Mouse (Mus musculus): ENCODE measurements at regions not wholly inside any gene's neighbourhood (a gene's known extent, or its start where the extent isn't known, plus 50 kb on each side); places are given as distances from the start of the nearest gene placed in this dataset.

- Histone ChIP-seq H3K9ac (ENCODE audit: low read depth, low read length) (no peak overlapping the region), H3K27me3 (replicated peaks; ENCODE audit: control insufficient read depth, insufficient read depth, low read length) (no peaks in the 10 kb centered on the region), H3K4me2 (replicated peaks; ENCODE audit: low read depth) (no peak overlapping the region), H3K4me3 (ENCODE audit: low read depth, low read length) (no peak overlapping the region), H3K4me1 (replicated peaks; ENCODE audit: control insufficient read depth, insufficient read depth, low read length) (no peaks in the 10 kb centered on the region), H3K27ac (ENCODE audit: low read depth, low read length) (peak overlapping the region; percentile 31; the same call in 1 of the 2 replicates), H3K9me3 (ENCODE audit: control insufficient read depth) (no peaks in the 10 kb centered on the region), H3K36me3 (ENCODE audit: control insufficient read depth, insufficient read depth) (no peaks in the 10 kb centered on the region)
- peak; percentile 96 for ATAC-seq
- no peak for TF ChIP-seq CTCF (IDR thresholded peaks at IDR 0.05; ENCODE audit: low read depth)
- WGBS, result 63% methylated on average over 5 of the region's 5 CpGs
Measured at GRCm38 (mm10) chr3:58300801-58301485, 113.6 kb upstream of the Tsc22d2 start.

GRCm38 (mm10) chr3:58302322-58302721 lies 112.2 kb upstream of the Tsc22d2 start:
- ATAC-seq, result no peak
- Histone ChIP-seq H3K9me3 (ENCODE audit: control insufficient read depth) (no peaks in the 10 kb centered on the region), H3K4me2 (replicated peaks; ENCODE audit: low read depth) (no peak overlapping the region), H3K9ac (ENCODE audit: low read depth, low read length) (no peak overlapping the region), H3K27ac (ENCODE audit: low read depth, low read length) (no peak overlapping the region), H3K27me3 (replicated peaks; ENCODE audit: control insufficient read depth, insufficient read depth, low read length) (no peaks in the 10 kb centered on the region), H3K4me3 (ENCODE audit: low read depth, low read length) (no peak overlapping the region), H3K36me3 (ENCODE audit: control insufficient read depth, insufficient read depth) (no peaks in the 10 kb centered on the region), H3K4me1 (replicated peaks; ENCODE audit: control insufficient read depth, insufficient read depth, low read length) (no peaks in the 10 kb centered on the region)
- 79% methylated on average over 1 of the region's 1 CpGs for WGBS
- no peak for TF ChIP-seq CTCF (IDR thresholded peaks at IDR 0.05; ENCODE audit: low read depth)

GRCm38 (mm10) chr3:58303746-58304145 lies 110.8 kb upstream of the Tsc22d2 start:
- WGBS, result 57% methylated on average over 3 of the region's 3 CpGs
- Histone ChIP-seq H3K27ac (ENCODE audit: low read depth, low read length) (no peak overlapping the region), H3K4me1 (replicated peaks; ENCODE audit: control insufficient read depth, insufficient read depth, low read length) (no peaks in the 10 kb centered on the region), H3K36me3 (ENCODE audit: control insufficient read depth, insufficient read depth) (no peaks in the 10 kb centered on the region), H3K27me3 (replicated peaks; ENCODE audit: control insufficient read depth, insufficient read depth, low read length) (no peaks in the 10 kb centered on the region), H3K9me3 (ENCODE audit: control insufficient read depth) (no peaks in the 10 kb centered on the region), H3K4me3 (ENCODE audit: low read depth, low read length) (no peak overlapping the region), H3K4me2 (replicated peaks; ENCODE audit: low read depth) (no peak overlapping the region), H3K9ac (ENCODE audit: low read depth, low read length) (no peak overlapping the region)
- no peak for ATAC-seq
- no peak for TF ChIP-seq CTCF (IDR thresholded peaks at IDR 0.05; ENCODE audit: low read depth)

- 0 out of 2 replicates have a peak, but pooled peaks have one; percentile 7 for TF ChIP-seq CTCF (IDR thresholded peaks at IDR 0.05; ENCODE audit: low read depth)
- Histone ChIP-seq H3K4me1 (replicated peaks; ENCODE audit: control insufficient read depth, insufficient read depth, low read length) (no peaks in the 10 kb centered on the region), H3K4me3 (ENCODE audit: low read depth, low read length) (no peak overlapping the region), H3K36me3 (ENCODE audit: control insufficient read depth, insufficient read depth) (no peaks in the 10 kb centered on the region), H3K9me3 (ENCODE audit: control insufficient read depth) (no peaks in the 10 kb centered on the region), H3K4me2 (replicated peaks; ENCODE audit: low read depth) (no peak overlapping the region), H3K27me3 (replicated peaks; ENCODE audit: control insufficient read depth, insufficient read depth, low read length) (no peaks in the 10 kb centered on the region), H3K9ac (ENCODE audit: low read depth, low read length) (no peak overlapping the region), H3K27ac (ENCODE audit: low read depth, low read length) (no peak overlapping the region)
- 56% methylated on average over 8 of the region's 8 CpGs for WGBS
- no peak for ATAC-seq
Measured at GRCm38 (mm10) chr3:58309601-58310000, 104.9 kb upstream of the Tsc22d2 start.

- Histone ChIP-seq H3K9ac (ENCODE audit: low read depth, low read length) (no peak overlapping the region), H3K4me1 (replicated peaks; ENCODE audit: control insufficient read depth, insufficient read depth, low read length) (no peaks in the 10 kb centered on the region), H3K36me3 (ENCODE audit: control insufficient read depth, insufficient read depth) (no peaks in the 10 kb centered on the region), H3K4me3 (ENCODE audit: low read depth, low read length) (no peak overlapping the region), H3K27ac (ENCODE audit: low read depth, low read length) (no peak overlapping the region), H3K9me3 (ENCODE audit: control insufficient read depth) (no peaks in the 10 kb centered on the region), H3K4me2 (replicated peaks; ENCODE audit: low read depth) (no peak overlapping the region), H3K27me3 (replicated peaks; ENCODE audit: control insufficient read depth, insufficient read depth, low read length) (no peaks in the 10 kb centered on the region)
- no peak for TF ChIP-seq CTCF (IDR thresholded peaks at IDR 0.05; ENCODE audit: low read depth)
- ATAC-seq, result peak; percentile 63; the same call in 1 of the 2 replicates
- WGBS, result 51% methylated on average over 4 of the region's 4 CpGs
Measured at GRCm38 (mm10) chr3:58310390-58310789, 104.1 kb upstream of the Tsc22d2 start.

- no peak for ATAC-seq
- 92% methylated on average over 5 of the region's 5 CpGs for WGBS
- no peak overlapping the region for H3K4me3 ChIP-seq (ENCODE audit: low read depth, low read length)
- no peaks in the 10 kb centered on the region for H3K36me3 ChIP-seq (ENCODE audit: control insufficient read depth, insufficient read depth)
- no peaks in the 10 kb centered on the region for H3K4me1 ChIP-seq (replicated peaks; ENCODE audit: control insufficient read depth, insufficient read depth, low read length)
- no peak overlapping the region for H3K27ac ChIP-seq (ENCODE audit: low read depth, low read length)
- no peak for TF ChIP-seq CTCF (IDR thresholded peaks at IDR 0.05; ENCODE audit: low read depth)
- H3K27me3 ChIP-seq (replicated peaks; ENCODE audit: control insufficient read depth, insufficient read depth, low read length), result no peaks in the 10 kb centered on the region
- H3K9ac ChIP-seq (ENCODE audit: low read depth, low read length), result no peak overlapping the region
- H3K9me3 ChIP-seq (ENCODE audit: control insufficient read depth), result no peaks in the 10 kb centered on the region
- H3K4me2 ChIP-seq (replicated peaks; ENCODE audit: low read depth), result no peak overlapping the region
Measured at GRCm38 (mm10) chr3:58311104-58311685, 103.3 kb upstream of the Tsc22d2 start.

All from intestine, postnatal 0 days (tissue).